Mouse (Mus musculus) adrenal gland, adult (tissue): ENCODE data around the gene Plbd2.
A peak's percentile ranks its signal among the peaks of the same experiment; 100 is the strongest.

ENCODE experiments used
- DNase-seq, 2 experiments: peaks; one replicate each; pipeline ENCODE4 v3.0.0; 2022 to 2023; ENCODE audit warnings: low spot score in 1 of 2; ENCODE audit not compliant: inconsistent age in 2 of 2

Plbd2 gene

GRCm38 (mm10) chr5:120476296-120476695 is 27.1 kb downstream of the Plbd2 start, which contains the start of gene Sds:
Gene Sds (plus strand): TSS chr5:120476526.
- no peak for DNase-seq

GRCm38 (mm10) chr5:120475861-120476260 is 27.6 kb downstream of the Plbd2 start:
- DNase-seq: no peak

- no peak for DNase-seq
Measured at GRCm38 (mm10) chr5:120473361-120473760, 30.1 kb downstream of the Plbd2 start.

GRCm38 (mm10) chr5:120472770-120473169 is 30.7 kb downstream of the Plbd2 start, which contains the start of gene Sdsl:
Gene Sdsl (minus strand): TSS chr5:120472810.
- peak in 1 of 2 experiments; percentile 74 for DNase-seq

GRCm38 (mm10) chr5:120471538-120471937 is 31.9 kb downstream of the Plbd2 start:
- no peak for DNase-seq

GRCm38 (mm10) chr5:120468830-120469229 is 34.6 kb downstream of the Plbd2 start:
- no peak for DNase-seq

GRCm38 (mm10) chr5:120468336-120468735 is 35.1 kb downstream of the Plbd2 start:
- no peak for DNase-seq

GRCm38 (mm10) chr5:120467026-120467425 is 36.4 kb downstream of the Plbd2 start:
- peak; percentile 72 to 87 for DNase-seq

GRCm38 (mm10) chr5:120465860-120466259 is 37.6 kb downstream of the Plbd2 start:
- peak; percentile 92 to 94 for DNase-seq

GRCm38 (mm10) chr5:120465062-120465461 is 38.4 kb downstream of the Plbd2 start:
- peak in 1 of 2 experiments; percentile 71 for DNase-seq

GRCm38 (mm10) chr5:120464321-120464720 is 39.1 kb downstream of the Plbd2 start:
- no peak for DNase-seq

- no peak for DNase-seq
Measured at GRCm38 (mm10) chr5:120461902-120462301, 41.5 kb downstream of the Plbd2 start.

GRCm38 (mm10) chr5:120459133-120459532 is 44.3 kb downstream of the Plbd2 start:
- DNase-seq: peak in 1 of 2 experiments; percentile 66

- peak; percentile 60 to 86 for DNase-seq
Measured at GRCm38 (mm10) chr5:120457628-120458027, 45.8 kb downstream of the Plbd2 start.

GRCm38 (mm10) chr5:120456841-120457554 is 46.4 kb downstream of the Plbd2 start:
- DNase-seq: peak in 1 of 2 experiments; percentile 72

GRCm38 (mm10) chr5:120456253-120456652 is 47.2 kb downstream of the Plbd2 start:
- DNase-seq: no peak

- DNase-seq: no peak
Measured at GRCm38 (mm10) chr5:120454756-120455337, 48.6 kb downstream of the Plbd2 start.

- no peak for DNase-seq
Measured at GRCm38 (mm10) chr5:120447305-120447704, 56.1 kb downstream of the Plbd2 start.

GRCm38 (mm10) chr5:120440733-120441132 is 62.7 kb downstream of the Plbd2 start:
- DNase-seq: peak; percentile 84 to 95

GRCm38 (mm10) chr5:120439887-120440670 is 63.3 kb downstream of the Plbd2 start:
- peak in 1 of 2 experiments; percentile 58 for DNase-seq

- no peak for DNase-seq
Measured at GRCm38 (mm10) chr5:120438991-120439710, 64.3 kb downstream of the Plbd2 start.
